Mouse (Mus musculus) hindbrain, embryonic 12.5 days (tissue): ENCODE measurements at regions not wholly inside any gene's neighbourhood (a gene's known extent, or its start where the extent isn't known, plus 50 kb on each side); places are given as distances from the start of the nearest gene placed in this dataset.

ENCODE experiments used
- ATAC-seq: fragments of 200-750 bp; cut with Nextera tagmentation; 2 replicates; pipeline ENCODE4 v1.8.0; 2017; ENCODE audit warnings: moderate TSS enrichment; ENCODE audit not compliant: low FRiP score
- H3K27ac ChIP-seq: fragments of 300-500 bp; sonication (generic); 2 replicates; pipeline ENCODE4 v1.5.1; 2016; ENCODE audit warnings: mild to moderate bottlenecking
- H3K27me3 ChIP-seq: fragments of 300-500 bp; sonication (generic); 2 replicates; pipeline ENCODE4 v1.6.1; 2016; ENCODE audit warnings: mild to moderate bottlenecking
- H3K36me3 ChIP-seq: fragments of 300-500 bp; sonication (generic); 2 replicates; pipeline ENCODE4 v1.6.1; 2016; ENCODE audit warnings: mild to moderate bottlenecking
- H3K4me1 ChIP-seq: fragments of 300-500 bp; sonication (generic); 2 replicates; pipeline ENCODE4 v1.6.1; 2016
- H3K4me2 ChIP-seq: fragments of 300-500 bp; sonication (generic); replicated peaks from 2 replicates; pipeline ENCODE4 v1.6.1; 2016; ENCODE audit warnings: mild to moderate bottlenecking
- H3K4me3 ChIP-seq: fragments of 300-500 bp; sonication (generic); 2 replicates; pipeline ENCODE4 v1.5.1; 2016; ENCODE audit warnings: mild to moderate bottlenecking
- H3K9ac ChIP-seq: fragments of 300-500 bp; sonication (generic); 2 replicates; pipeline ENCODE4 v1.6.1; 2016; ENCODE audit warnings: mild to moderate bottlenecking, moderate library complexity
- H3K9me3 ChIP-seq: fragments of 300-500 bp; sonication (generic); replicated peaks from 2 replicates; pipeline ENCODE4 v1.6.1; 2016; ENCODE audit warnings: mild to moderate bottlenecking
- WGBS: fragments of 180-500 bp; shearing (Covaris S2); methylation state at CpG from one replicate; pipeline ENCODE4 v1.1.7; 2016; 5-methylcytosine and 5-hydroxymethylcytosine counted together

GRCm38 (mm10) chr2:44462619-44463329, 464.7 kb downstream of the Gtdc1 start:
- no peak overlapping the region for H3K4me3 ChIP-seq
- H3K4me1 ChIP-seq = peaks cover 5% of the 10 kb centered on the region; the same call in 1 of the 2 replicates
- H3K27ac ChIP-seq = no peak overlapping the region
- H3K9ac ChIP-seq = no peak overlapping the region
- H3K9me3 ChIP-seq = no peaks in the 10 kb centered on the region
- H3K27me3 ChIP-seq = no peaks in the 10 kb centered on the region
- no peak for ATAC-seq
- H3K36me3 ChIP-seq = no peaks in the 10 kb centered on the region
- H3K4me2 ChIP-seq = no peak overlapping the region
- 89% methylated on average over 13 of the region's 13 CpGs for WGBS

- peaks cover 5% of the 10 kb centered on the region; the same call in 1 of the 2 replicates for H3K4me1 ChIP-seq
- no peak for ATAC-seq
- no peaks in the 10 kb centered on the region for H3K27me3 ChIP-seq
- no peak overlapping the region for H3K9ac ChIP-seq
- H3K27ac ChIP-seq = no peak overlapping the region
- H3K4me3 ChIP-seq = no peak overlapping the region
- no peaks in the 10 kb centered on the region for H3K9me3 ChIP-seq
- WGBS = 74% methylated on average over 16 of the region's 16 CpGs
- no peaks in the 10 kb centered on the region for H3K36me3 ChIP-seq
- no peak overlapping the region for H3K4me2 ChIP-seq
Measured at GRCm38 (mm10) chr2:44461289-44462250, 465.9 kb downstream of the Gtdc1 start.

- Histone ChIP-seq H3K36me3 (no peaks in the 10 kb centered on the region), H3K9ac (no peak overlapping the region), H3K4me2 (no peak overlapping the region), H3K27me3 (no peaks in the 10 kb centered on the region), H3K27ac (no peak overlapping the region), H3K4me1 (peaks cover 4% of the 10 kb centered on the region), H3K4me3 (no peak overlapping the region), H3K9me3 (no peaks in the 10 kb centered on the region)
- ATAC-seq = no peak
Measured at GRCm38 (mm10) chr2:44449471-44449870, 478.0 kb downstream of the Gtdc1 start.
